Mouse (Mus musculus) thymus, adult 2 months (tissue): Measurements from ENCODE around the gene Mapkapk2.
"Not testable (repeated sequence)": the region's sequence is repeated elsewhere in the genome, so short reads cannot be mapped to it uniquely, and the experiment has no call there.

ENCODE experiments used
- CTCF ChIP-seq: fragments of 200-500 bp; IDR thresholded peaks from 2 replicates; pipeline ENCODE4 v1.5.1; 2012; ENCODE audit warnings: mild to moderate bottlenecking, control low read depth, low read length, moderate library complexity, borderline replicate concordance; ENCODE audit not compliant: control insufficient read depth, poor library complexity, insufficient read depth; ENCODE audit errors: extremely low read depth
- POLR2A ChIP-seq: fragments of 200-500 bp; IDR thresholded peaks from 2 replicates; pipeline ENCODE4 v1.6.1; 2012; ENCODE audit warnings: mild to moderate bottlenecking, low read length, control low read depth, moderate library complexity; ENCODE audit not compliant: control insufficient read depth, poor library complexity, insufficient read depth; ENCODE audit errors: extremely low read depth

- not testable (repeated sequence) for TF ChIP-seq CTCF, POLR2A
Measured at GRCm38 (mm10) chr1:131023250-131023858, 74.3 kb downstream of the Mapkapk2 start.
